Mouse (Mus musculus): ENCODE measurements around the gene Clec11a. TPM values are rescaled to one million over a fixed set of nuclear protein-coding genes. Genes with fewer than 3 reads are reported as not detected.

Clec11a gene
- 2.4 and 3.0 TPM in 2 replicates for polyA plus RNA-seq (2012; rRNA removed)

DNA sequence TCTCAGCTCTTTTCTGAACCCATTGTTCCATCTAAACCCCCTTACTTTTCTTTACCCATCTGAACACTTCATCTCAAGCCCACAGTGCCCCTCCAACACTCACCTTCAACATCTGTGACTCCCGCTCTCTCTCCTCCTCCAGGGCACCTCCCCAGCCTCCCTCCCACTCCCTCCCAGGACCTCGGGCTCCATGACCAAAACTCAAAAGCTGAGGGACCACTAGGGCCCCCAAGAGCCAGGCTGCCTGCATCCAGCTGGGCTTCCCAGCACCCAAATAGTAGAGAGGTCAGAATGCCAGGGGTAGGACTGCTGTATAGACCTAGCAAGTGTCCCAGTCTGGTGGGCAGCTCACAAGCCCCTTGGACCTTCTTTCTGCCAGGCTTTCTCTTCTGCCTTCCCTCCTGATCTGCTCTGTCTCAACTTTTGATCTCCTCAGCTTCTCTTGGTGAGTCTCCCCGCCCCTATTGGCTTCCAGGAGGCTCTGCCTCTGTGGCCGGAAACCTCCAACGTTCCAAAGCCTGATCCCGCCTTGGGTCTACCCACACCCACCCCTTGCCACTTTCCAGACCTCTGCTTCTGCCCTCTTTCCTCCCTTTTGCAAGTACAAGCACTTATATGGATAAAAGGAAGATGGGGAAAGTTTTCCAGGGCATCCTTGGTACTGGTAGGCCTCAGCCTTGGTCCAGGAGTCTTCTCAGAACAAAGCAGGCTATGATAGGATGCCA lies at the start of gene Clec11a:
Gene Clec11a, minus strand, starts transcription at position 387 of the 725 bp plus-strand sequence.
- DNase-seq = no peak
- WGBS = 66% methylated on average over 6 of the region's 6 CpGs
- Histone ChIP-seq H3K27me3 (ENCODE audit: control insufficient read depth, insufficient read depth, low read length) (no peaks in the 10 kb centered on the region), H3K27ac (ENCODE audit: insufficient read depth, low read length) (peak within 1 kb of the TSS; percentile 14; the same call in 1 of the 2 replicates), H3K4me3 (replicated peaks; ENCODE audit: insufficient read depth, low read depth, low read length) (peak within 1 kb of the TSS; percentile 78), H3K4me1 (ENCODE audit: control insufficient read depth, insufficient read depth, low read length) (peaks cover 6% of the 10 kb centered on the region; the same call in 1 of the 2 replicates)
- TF ChIP-seq POLR2A (IDR thresholded peaks at IDR 0.05; ENCODE audit: borderline replicate concordance, insufficient read depth, low read length) (no peak), CTCF (IDR thresholded peaks at IDR 0.05; ENCODE audit: borderline replicate concordance, insufficient read depth, low read depth, low read length) (no peak)

DNA sequence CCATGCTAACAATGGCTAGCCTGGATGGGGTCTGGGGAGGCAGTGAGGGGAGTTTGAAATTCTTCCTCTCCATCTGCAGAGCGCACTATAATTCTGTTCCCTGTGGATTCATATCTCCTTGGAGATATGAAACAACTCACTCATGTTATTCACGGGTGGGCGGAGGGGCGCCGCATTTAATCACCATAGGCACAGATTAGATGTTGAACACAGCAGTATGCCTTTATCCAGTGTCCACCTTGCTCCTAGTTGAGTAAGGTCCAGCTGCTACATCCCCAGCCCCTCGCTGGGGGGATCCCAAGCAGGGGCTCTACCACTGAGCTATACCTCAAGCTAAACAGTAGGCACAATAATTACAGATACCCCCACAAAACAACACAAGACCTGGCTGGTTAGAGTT lies 48.7 kb upstream of the Clec11a start:
- TF ChIP-seq CTCF (IDR thresholded peaks at IDR 0.05; ENCODE audit: borderline replicate concordance, insufficient read depth, low read depth, low read length) (no peak), POLR2A (IDR thresholded peaks at IDR 0.05; ENCODE audit: borderline replicate concordance, insufficient read depth, low read length) (no peak)
- peak in 1 of 2 experiments; percentile 10 for DNase-seq
- Histone ChIP-seq H3K4me3 (replicated peaks; ENCODE audit: insufficient read depth, low read depth, low read length) (no peak overlapping the region), H3K27me3 (ENCODE audit: control insufficient read depth, insufficient read depth, low read length) (no peaks in the 10 kb centered on the region; the same call in 1 of the 2 replicates), H3K4me1 (ENCODE audit: control insufficient read depth, insufficient read depth, low read length) (peaks cover 4% of the 10 kb centered on the region; the same call in 1 of the 2 replicates), H3K27ac (ENCODE audit: insufficient read depth, low read length) (no peak overlapping the region)
- 42% methylated on average over 6 of the region's 6 CpGs for WGBS

DNA sequence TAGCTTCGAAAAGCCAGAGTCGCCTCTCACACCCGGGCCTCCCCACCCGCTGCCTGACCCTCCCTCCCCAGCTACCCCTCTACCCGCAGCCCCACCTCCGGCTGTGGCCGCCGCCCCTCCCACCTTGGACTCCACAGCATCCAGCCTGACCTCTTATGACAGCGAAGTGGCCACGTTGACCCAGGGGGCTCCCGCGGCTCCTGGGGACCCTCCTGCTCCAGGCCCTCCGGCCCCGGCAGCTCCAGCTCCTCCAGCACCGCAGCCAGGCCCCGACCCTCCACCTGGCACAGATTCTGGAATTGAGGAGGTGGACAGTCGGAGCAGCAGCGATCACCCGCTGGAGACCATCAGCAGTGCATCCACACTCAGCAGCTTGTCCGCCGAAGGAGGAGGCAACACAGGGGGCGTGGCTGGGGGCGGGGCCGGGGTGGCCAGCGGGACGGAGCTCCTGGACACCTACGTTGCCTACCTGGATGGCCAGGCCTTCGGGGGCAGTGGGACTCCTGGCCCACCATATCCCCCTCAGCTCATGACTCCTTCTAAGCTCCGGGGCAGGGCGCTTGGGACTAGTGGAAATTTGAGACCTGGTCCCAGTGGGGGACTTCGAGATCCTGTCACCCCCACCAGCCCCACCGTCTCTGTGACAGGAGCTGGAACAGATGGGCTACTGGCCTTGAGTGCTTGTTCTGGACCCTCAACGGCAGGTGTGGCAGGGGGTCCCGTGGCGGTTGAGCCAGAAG lies 47.1 kb upstream of the Clec11a start:
- DNase-seq = peak in 1 of 2 experiments; percentile 46
- peaks cover 4% of the 10 kb centered on the region; the same call in 1 of the 2 replicates for H3K4me1 ChIP-seq (ENCODE audit: control insufficient read depth, insufficient read depth, low read length)
- WGBS = 29% methylated on average over 35 of the region's 35 CpGs
- no peak overlapping the region for H3K4me3 ChIP-seq (replicated peaks; ENCODE audit: insufficient read depth, low read depth, low read length)
- H3K27ac ChIP-seq (ENCODE audit: insufficient read depth, low read length) = no peak overlapping the region
- TF ChIP-seq CTCF (IDR thresholded peaks at IDR 0.05; ENCODE audit: borderline replicate concordance, insufficient read depth, low read depth, low read length) (no peak), POLR2A (IDR thresholded peaks at IDR 0.05; ENCODE audit: borderline replicate concordance, insufficient read depth, low read length) (no peak)
- H3K27me3 ChIP-seq (ENCODE audit: control insufficient read depth, insufficient read depth, low read length) = no peaks in the 10 kb centered on the region; the same call in 1 of the 2 replicates

DNA sequence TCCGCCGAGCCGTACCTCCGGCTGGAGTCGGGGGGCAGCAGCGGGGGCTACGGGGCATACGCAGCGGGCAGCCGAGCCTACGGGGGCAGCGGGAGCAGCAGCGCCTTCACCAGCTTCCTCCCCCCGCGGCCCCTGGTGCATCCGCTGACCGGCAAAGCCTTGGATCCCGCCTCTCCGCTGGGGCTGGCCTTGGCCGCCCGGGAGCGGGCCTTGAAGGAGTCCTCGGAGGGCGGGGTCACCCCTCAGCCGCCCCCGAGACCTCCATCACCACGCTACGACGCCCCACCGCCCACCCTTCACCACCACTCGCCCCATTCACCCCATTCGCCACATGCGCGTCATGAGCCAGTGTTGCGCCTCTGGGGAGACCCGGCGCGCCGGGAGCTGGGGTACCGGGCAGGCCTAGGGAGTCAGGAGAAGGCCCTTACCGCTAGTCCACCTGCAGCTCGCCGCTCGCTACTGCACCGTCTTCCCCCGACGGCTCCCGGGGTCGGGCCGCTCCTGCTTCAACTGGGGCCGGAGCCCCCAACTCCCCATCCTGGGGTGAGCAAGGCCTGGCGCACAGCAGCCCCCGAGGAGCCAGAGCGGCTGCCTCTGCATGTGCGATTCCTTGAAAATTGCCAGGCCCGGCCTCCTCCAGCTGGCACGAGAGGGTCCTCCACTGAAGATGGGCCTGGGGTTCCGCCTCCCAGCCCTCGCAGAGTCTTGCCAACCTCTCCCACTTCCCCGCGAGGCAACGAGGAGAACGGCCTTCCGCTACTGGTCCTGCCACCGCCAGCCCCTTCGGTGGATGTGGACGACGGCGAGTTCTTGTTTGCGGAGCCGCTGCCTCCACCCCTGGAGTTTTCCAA lies 46.3 kb upstream of the Clec11a start:
- no peak for TF ChIP-seq POLR2A (IDR thresholded peaks at IDR 0.05; ENCODE audit: borderline replicate concordance, insufficient read depth, low read length)
- no peak for TF ChIP-seq CTCF (IDR thresholded peaks at IDR 0.05; ENCODE audit: borderline replicate concordance, insufficient read depth, low read depth, low read length)
- Histone ChIP-seq H3K27ac (ENCODE audit: insufficient read depth, low read length) (no peak overlapping the region), H3K4me3 (replicated peaks; ENCODE audit: insufficient read depth, low read depth, low read length) (no peak overlapping the region), H3K4me1 (ENCODE audit: control insufficient read depth, insufficient read depth, low read length) (peaks cover 4% of the 10 kb centered on the region; the same call in 1 of the 2 replicates), H3K27me3 (ENCODE audit: control insufficient read depth, insufficient read depth, low read length) (no peaks in the 10 kb centered on the region; the same call in 1 of the 2 replicates)
- WGBS = 53% methylated on average over 71 of the region's 71 CpGs
- peak in 1 of 2 experiments; percentile 54 for DNase-seq

DNA sequence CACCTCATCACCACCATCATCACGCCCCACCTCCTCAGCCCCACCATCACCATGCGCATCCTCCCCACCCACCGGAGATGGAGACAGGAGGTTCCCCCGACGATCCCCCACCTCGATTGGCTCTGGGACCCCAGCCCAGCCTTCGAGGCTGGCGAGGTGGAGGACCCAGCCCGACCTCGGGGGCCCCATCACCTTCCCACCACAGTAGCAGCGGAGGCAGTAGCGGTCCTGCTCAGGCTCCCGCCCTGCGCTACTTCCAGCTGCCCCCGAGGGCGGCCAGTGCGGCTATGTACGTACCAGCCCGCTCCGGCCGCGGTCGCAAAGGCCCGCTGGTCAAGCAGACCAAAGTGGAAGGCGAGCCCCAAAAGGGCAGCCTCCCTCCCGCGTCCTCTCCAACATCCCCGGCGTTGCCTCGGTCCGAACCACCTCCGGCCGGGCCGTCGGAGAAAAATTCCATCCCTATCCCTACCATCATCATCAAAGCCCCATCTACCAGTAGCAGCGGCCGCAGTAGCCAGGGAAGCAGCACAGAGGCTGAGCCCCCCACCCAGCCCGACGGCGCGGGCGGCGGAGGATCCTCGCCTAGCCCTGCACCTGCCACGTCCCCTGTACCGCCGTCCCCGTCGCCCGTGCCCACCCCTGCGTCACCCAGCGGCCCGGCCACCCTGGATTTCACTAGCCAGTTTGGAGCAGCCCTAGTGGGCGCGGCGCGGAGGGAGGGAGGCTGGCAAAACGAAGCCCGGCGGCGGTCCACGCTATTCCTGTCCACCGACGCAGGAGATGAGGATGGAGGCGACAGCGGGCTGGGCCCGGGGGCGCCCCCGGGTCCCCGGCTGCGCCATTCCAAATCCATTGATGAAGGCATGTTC lies 45.4 kb upstream of the Clec11a start:
- TF ChIP-seq CTCF (IDR thresholded peaks at IDR 0.05; ENCODE audit: borderline replicate concordance, insufficient read depth, low read depth, low read length) (no peak), POLR2A (IDR thresholded peaks at IDR 0.05; ENCODE audit: borderline replicate concordance, insufficient read depth, low read length) (no peak)
- Histone ChIP-seq H3K4me3 (replicated peaks; ENCODE audit: insufficient read depth, low read depth, low read length) (no peak overlapping the region), H3K27ac (ENCODE audit: insufficient read depth, low read length) (no peak overlapping the region), H3K27me3 (ENCODE audit: control insufficient read depth, insufficient read depth, low read length) (no peaks in the 10 kb centered on the region; the same call in 1 of the 2 replicates), H3K4me1 (ENCODE audit: control insufficient read depth, insufficient read depth, low read length) (peaks cover 4% of the 10 kb centered on the region; the same call in 1 of the 2 replicates)
- 48% methylated on average over 71 of the region's 71 CpGs for WGBS
- peak in 1 of 2 experiments; percentile 49 for DNase-seq

DNA sequence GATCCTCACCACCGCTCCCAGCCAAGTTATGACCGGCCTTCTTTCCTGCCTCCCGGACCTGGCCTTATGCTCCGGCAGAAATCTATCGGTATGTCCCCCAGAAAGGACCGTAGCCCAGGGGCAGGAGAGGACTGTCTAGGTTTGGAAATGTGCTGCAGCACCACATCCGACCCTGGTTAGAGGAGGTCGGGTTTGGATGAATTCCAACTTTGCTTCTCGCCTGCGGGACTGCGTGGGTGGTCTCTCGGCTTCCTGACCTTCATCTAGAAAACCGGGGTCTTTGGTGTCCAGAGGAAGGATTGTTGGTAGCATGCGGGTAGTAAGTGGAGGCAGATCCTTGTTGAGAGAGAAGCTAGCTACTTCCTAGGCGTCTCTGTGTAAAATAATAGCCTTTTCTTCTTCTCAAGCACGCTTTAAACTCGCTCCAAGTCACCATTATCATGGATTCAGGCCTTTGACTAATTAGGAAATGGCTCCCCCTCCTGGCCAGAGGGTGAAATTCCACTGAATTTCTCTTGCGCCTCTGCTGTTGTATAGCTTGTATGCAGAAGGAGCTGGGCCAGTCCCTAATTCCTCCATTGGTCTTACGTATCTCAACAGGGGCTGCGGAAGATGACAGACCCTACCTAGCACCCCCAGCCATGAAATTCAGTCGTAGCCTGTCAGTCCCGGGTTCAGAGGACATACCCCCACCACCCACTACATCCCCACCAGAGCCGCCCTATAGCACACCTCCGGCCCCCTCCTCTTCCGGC lies 44.4 kb upstream of the Clec11a start:
- TF ChIP-seq CTCF (IDR thresholded peaks at IDR 0.05; ENCODE audit: borderline replicate concordance, insufficient read depth, low read depth, low read length) = peak; percentile 83
- TF ChIP-seq POLR2A (IDR thresholded peaks at IDR 0.05; ENCODE audit: borderline replicate concordance, insufficient read depth, low read length) = no peak
- 16% methylated on average over 25 of the region's 25 CpGs for WGBS
- Histone ChIP-seq H3K4me1 (ENCODE audit: control insufficient read depth, insufficient read depth, low read length) (peaks cover 4% of the 10 kb centered on the region; the same call in 1 of the 2 replicates), H3K4me3 (replicated peaks; ENCODE audit: insufficient read depth, low read depth, low read length) (no peak overlapping the region), H3K27ac (ENCODE audit: insufficient read depth, low read length) (no peak overlapping the region), H3K27me3 (ENCODE audit: control insufficient read depth, insufficient read depth, low read length) (no peaks in the 10 kb centered on the region; the same call in 1 of the 2 replicates)
- peak; percentile 83 to 87 for DNase-seq
